In the genomic region with DNA sequence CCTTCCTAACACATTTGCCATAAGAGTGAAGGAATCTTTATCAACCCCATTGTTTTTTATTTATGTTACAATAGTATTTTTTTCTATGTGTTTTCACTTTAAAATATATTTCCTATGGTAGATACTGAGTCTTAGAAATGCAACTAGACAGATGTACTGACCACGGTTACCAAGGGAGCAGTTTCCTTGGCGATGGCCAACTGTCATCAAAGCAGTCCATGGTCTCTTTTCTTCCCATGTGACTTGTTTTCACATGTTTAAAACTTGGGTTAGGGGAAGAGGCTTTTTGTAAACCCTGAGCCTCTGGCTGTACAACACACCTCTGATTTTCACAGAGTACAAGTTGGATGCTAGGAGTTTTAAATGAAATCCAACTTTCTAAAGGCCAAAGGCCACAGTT, we compare ENCODE assay signal across 18 mouse cellular contexts.
DNase-seq lines count a peak whose midpoint lies in the region; ATAC-seq and TF ChIP-seq lines count a peak whose summit lies in the region.
"Had no signal": no experiment of that assay in that cellular context is flagged by ENCODE, and none has a peak within 500 bp of the region (broad histone marks: within the 10 kb centered on the region; RNA-seq: fewer than 3 reads in every experiment).

No protein-coding gene starts in this region.

- TF ChIP-seq POLR2A in thymus, adult 2 months (IDR thresholded peaks at IDR 0.05; ENCODE audit: control insufficient read depth, extremely low read depth, insufficient read depth, low read length, poor library complexity), result no peak

- no peak for ATAC-seq in midbrain, postnatal 0 days (ENCODE audit: low FRiP score)
- no peak for ATAC-seq in kidney, embryonic 14.5 days (ENCODE audit: low FRiP score, low TSS enrichment)
- ATAC-seq: forebrain, embryonic 16.5 days; intestine, embryonic 15.5 days had no signal

- DNase-seq in embryo, embryonic 10.5 days (ENCODE audit: low spot score), result peak; percentile 39
- DNase-seq in embryo, embryonic 9.5 days (ENCODE audit: extremely low spot score), result no peak
- peak; percentile 17 for DNase-seq in midbrain, embryonic 10.5 days (ENCODE audit: low spot score)
- DNase-seq in midbrain, postnatal 0 days (ENCODE audit: low spot score), result no peak
- peak; percentile 11 for DNase-seq in thymus, postnatal 4 days
- no peak for DNase-seq in thymus, adult 2 months
- DNase-seq: adrenal gland, postnatal 10 days; cerebellum, adult 11-12 months; cerebellum, adult 9-10 months; cerebellum, postnatal 25 days; gastrocnemius, adult 2 months; gastrocnemius, postnatal 25 days had no signal

- H3K4me1 ChIP-seq in midbrain, embryonic 10.5 days, result peaks cover 4% of the 10 kb centered on the region; the same call in 1 of the 2 replicates
- H3K4me1 ChIP-seq in midbrain, postnatal 0 days (ENCODE audit: insufficient read depth, low read length), result no peaks in the 10 kb centered on the region
- H3K4me1 ChIP-seq in thymus, adult 2 months (replicated peaks; ENCODE audit: control insufficient read depth, insufficient read depth, low read length), result no peaks in the 10 kb centered on the region
- no peaks in the 10 kb centered on the region for H3K4me1 ChIP-seq in kidney, embryonic 14.5 days (ENCODE audit: control insufficient read depth, insufficient read depth, low read length)
- H3K4me1 ChIP-seq: embryonic facial prominence, embryonic 12.5 days; heart, embryonic 12.5 days; hindbrain, embryonic 12.5 days; intestine, embryonic 15.5 days had no signal

- H3K27me3 ChIP-seq in midbrain, embryonic 10.5 days (ENCODE audit: low read depth, poor library complexity, severe bottlenecking), result no peaks in the 10 kb centered on the region
- H3K27me3 ChIP-seq in midbrain, postnatal 0 days (ENCODE audit: insufficient read depth, low read length), result no peaks in the 10 kb centered on the region
- no peaks in the 10 kb centered on the region for H3K27me3 ChIP-seq in thymus, adult 2 months (ENCODE audit: control insufficient read depth, insufficient read depth, low read length)
- no peaks in the 10 kb centered on the region for H3K27me3 ChIP-seq in kidney, embryonic 14.5 days (ENCODE audit: control insufficient read depth, insufficient read depth, low read length)
- H3K27me3 ChIP-seq: embryonic facial prominence, embryonic 12.5 days; heart, embryonic 12.5 days; hindbrain, embryonic 12.5 days; intestine, embryonic 15.5 days had no signal

- no peaks in the 10 kb centered on the region for H3K9me3 ChIP-seq in midbrain, embryonic 10.5 days (replicated peaks)
- H3K9me3 ChIP-seq in midbrain, postnatal 0 days (ENCODE audit: low read length), result no peaks in the 10 kb centered on the region
- H3K9me3 ChIP-seq in kidney, embryonic 14.5 days (ENCODE audit: control insufficient read depth, low read length), result no peaks in the 10 kb centered on the region
- H3K9me3 ChIP-seq: embryonic facial prominence, embryonic 12.5 days; heart, embryonic 12.5 days; hindbrain, embryonic 12.5 days; intestine, embryonic 15.5 days had no signal

- no peak overlapping the region for H3K4me3 ChIP-seq in midbrain, embryonic 10.5 days
- H3K4me3 ChIP-seq in midbrain, postnatal 0 days (ENCODE audit: low read depth, low read length), result no peak overlapping the region
- no peak overlapping the region for H3K4me3 ChIP-seq in thymus, adult 2 months (ENCODE audit: control insufficient read depth, insufficient read depth, low read length)
- H3K4me3 ChIP-seq in kidney, embryonic 14.5 days (ENCODE audit: low read length), result no peak overlapping the region
- H3K4me3 ChIP-seq: embryonic facial prominence, embryonic 12.5 days; gastrocnemius, adult 2 months; heart, embryonic 12.5 days; hindbrain, embryonic 12.5 days; intestine, embryonic 15.5 days had no signal

- no peak overlapping the region for H3K9ac ChIP-seq in midbrain, postnatal 0 days (replicated peaks; ENCODE audit: low read length, poor library complexity, severe bottlenecking)
- H3K9ac ChIP-seq in kidney, embryonic 14.5 days (ENCODE audit: low read depth, low read length), result no peak overlapping the region
- H3K9ac ChIP-seq: embryonic facial prominence, embryonic 12.5 days; heart, embryonic 12.5 days; hindbrain, embryonic 12.5 days; intestine, embryonic 15.5 days had no signal

- H3K4me2 ChIP-seq in midbrain, postnatal 0 days (ENCODE audit: low read depth, low read length, poor library complexity, severe bottlenecking), result no peak overlapping the region
- no peak overlapping the region for H3K4me2 ChIP-seq in kidney, embryonic 14.5 days (replicated peaks; ENCODE audit: low read depth, low read length)
- H3K4me2 ChIP-seq: embryonic facial prominence, embryonic 12.5 days; heart, embryonic 12.5 days; hindbrain, embryonic 12.5 days; intestine, embryonic 15.5 days had no signal

- WGBS in midbrain, embryonic 10.5 days, result 84% methylated on average over 2 of the region's 2 CpGs
- WGBS in midbrain, postnatal 0 days, result 75% methylated on average over 2 of the region's 2 CpGs
- 43% methylated on average over 2 of the region's 2 CpGs for WGBS in thymus, adult 2 months
- 85% methylated on average over 2 of the region's 2 CpGs for WGBS in kidney, embryonic 14.5 days

- no peaks in the 10 kb centered on the region for H3K36me3 ChIP-seq in midbrain, embryonic 10.5 days
- H3K36me3 ChIP-seq in midbrain, postnatal 0 days (ENCODE audit: insufficient read depth, low read length), result no peaks in the 10 kb centered on the region
- no peaks in the 10 kb centered on the region for H3K36me3 ChIP-seq in thymus, adult 2 months (ENCODE audit: control insufficient read depth, insufficient read depth, low read length)
- no peaks in the 10 kb centered on the region for H3K36me3 ChIP-seq in kidney, embryonic 14.5 days (ENCODE audit: control insufficient read depth, insufficient read depth, low read length)
- H3K36me3 ChIP-seq: embryonic facial prominence, embryonic 12.5 days; heart, embryonic 12.5 days; hindbrain, embryonic 12.5 days; intestine, embryonic 15.5 days had no signal

- no peak for TF ChIP-seq CTCF in midbrain, postnatal 0 days (IDR thresholded peaks at IDR 0.05)
- no peak for TF ChIP-seq CTCF in thymus, adult 2 months (IDR thresholded peaks at IDR 0.05; ENCODE audit: borderline replicate concordance, control insufficient read depth, extremely low read depth, insufficient read depth, low read length, poor library complexity)

- H3K27ac ChIP-seq in midbrain, embryonic 10.5 days (replicated peaks), result no peak overlapping the region
- H3K27ac ChIP-seq in midbrain, postnatal 0 days (ENCODE audit: low read depth, low read length), result no peak overlapping the region
- no peak overlapping the region for H3K27ac ChIP-seq in thymus, adult 2 months (ENCODE audit: control insufficient read depth, insufficient read depth, low read length)
- H3K27ac ChIP-seq in kidney, embryonic 14.5 days (ENCODE audit: low read depth, low read length), result no peak overlapping the region
- H3K27ac ChIP-seq: embryonic facial prominence, embryonic 12.5 days; gastrocnemius, adult 2 months; hindbrain, embryonic 12.5 days; intestine, embryonic 15.5 days had no signal

Comparison
In these comparisons a context has a peak if more than half of its experiments do, and no peak if none do; other contexts are left out.
1. DNase-seq: peak in embryo, embryonic 10.5 days (single experiment), midbrain, embryonic 10.5 days (single experiment) and thymus, postnatal 4 days (single experiment); none in embryo, embryonic 9.5 days (single experiment), midbrain, postnatal 0 days (single experiment) and thymus, adult 2 months (single experiment).